Mouse (Mus musculus) small intestine, adult 2 months (tissue): ENCODE data around the gene Rai1. TPM values are rescaled to one million over a fixed set of nuclear protein-coding genes. Genes with fewer than 3 reads are reported as not detected.

Experiments used
- H3K27ac ChIP-seq: fragments of 200-500 bp; 2 replicates; pipeline ENCODE4 v1.5.1; 2012; ENCODE audit warnings: low read depth, low read length, control low read depth, inconsistent platforms; ENCODE audit not compliant: insufficient read depth
- H3K27me3 ChIP-seq: fragments of 200-500 bp; 2 replicates; pipeline ENCODE4 v1.6.1; 2012; ENCODE audit warnings: mild to moderate bottlenecking, moderate library complexity, low read length, inconsistent platforms; ENCODE audit not compliant: control insufficient read depth, insufficient read depth
- H3K36me3 ChIP-seq: fragments of 200-500 bp; 2 replicates; pipeline ENCODE4 v1.6.1; 2012; ENCODE audit warnings: mild to moderate bottlenecking, low read length, control low read depth, inconsistent platforms; ENCODE audit not compliant: control insufficient read depth, insufficient read depth
- H3K4me1 ChIP-seq: fragments of 200-500 bp; 2 replicates; pipeline ENCODE4 v1.6.1; 2012; ENCODE audit warnings: low read length, inconsistent platforms, mixed read lengths; ENCODE audit not compliant: control insufficient read depth, insufficient read depth, insufficient read length
- H3K4me3 ChIP-seq: fragments of 200-500 bp; 2 replicates; pipeline ENCODE4 v1.5.1; 2012; ENCODE audit warnings: low read depth, mild to moderate bottlenecking, control low read depth, inconsistent platforms, low read length, moderate library complexity
- CTCF ChIP-seq: fragments of 200-500 bp; IDR thresholded peaks from 2 replicates; pipeline ENCODE4 v1.5.1; 2012; ENCODE audit warnings: low read depth, mild to moderate bottlenecking, control low read depth, inconsistent platforms, low read length, moderate library complexity, mixed read lengths; ENCODE audit not compliant: insufficient replicate concordance, insufficient read length; ENCODE audit errors: extremely low read depth
- POLR2A ChIP-seq: fragments of 200-500 bp; IDR thresholded peaks from 2 replicates; pipeline ENCODE4 v1.6.1; 2012; ENCODE audit warnings: low read depth, mild to moderate bottlenecking, control low read depth, inconsistent platforms, low read length, moderate library complexity
- WGBS: fragments of 180-500 bp; shearing (Covaris S2); methylation state at CpG from one replicate; pipeline ENCODE4 v1.1.7; 2018; 5-methylcytosine and 5-hydroxymethylcytosine counted together
- polyA plus RNA-seq: library from polyadenylated mRNA; depleted of rRNA; stranded (reverse); fragments of >200 nt; gene quantifications from 2 replicates; pipeline ENCODE4 v1.2.3, GENCODE M21; 2012

Gene Rai1
- polyA plus RNA-seq, 1 experiment, result 24.3 TPM

GRCm38 (mm10) chr11:60211761-60212160 lies 106.9 kb downstream of the Rai1 start:
- TF ChIP-seq POLR2A, result no peak
- no peak for TF ChIP-seq CTCF
- no peak overlapping the region for H3K4me3 ChIP-seq
- peaks cover 39% of the 10 kb centered on the region for H3K4me1 ChIP-seq
- 74% methylated on average over 12 of the region's 12 CpGs for WGBS
- H3K27ac ChIP-seq, result no peak overlapping the region
- no peaks in the 10 kb centered on the region for H3K27me3 ChIP-seq
- H3K36me3 ChIP-seq, result peaks cover 4% of the 10 kb centered on the region

- Histone ChIP-seq H3K27ac (no peak overlapping the region), H3K4me1 (peaks cover 50% of the 10 kb centered on the region), H3K36me3 (peaks cover 3% of the 10 kb centered on the region; the same call in 1 of the 2 replicates), H3K4me3 (no peak overlapping the region), H3K27me3 (no peaks in the 10 kb centered on the region)
- WGBS, result 77% methylated on average over 6 of the region's 6 CpGs
- TF ChIP-seq CTCF (no peak), POLR2A (no peak)
Measured at GRCm38 (mm10) chr11:60213266-60213665, 108.5 kb downstream of the Rai1 start.

DNA sequence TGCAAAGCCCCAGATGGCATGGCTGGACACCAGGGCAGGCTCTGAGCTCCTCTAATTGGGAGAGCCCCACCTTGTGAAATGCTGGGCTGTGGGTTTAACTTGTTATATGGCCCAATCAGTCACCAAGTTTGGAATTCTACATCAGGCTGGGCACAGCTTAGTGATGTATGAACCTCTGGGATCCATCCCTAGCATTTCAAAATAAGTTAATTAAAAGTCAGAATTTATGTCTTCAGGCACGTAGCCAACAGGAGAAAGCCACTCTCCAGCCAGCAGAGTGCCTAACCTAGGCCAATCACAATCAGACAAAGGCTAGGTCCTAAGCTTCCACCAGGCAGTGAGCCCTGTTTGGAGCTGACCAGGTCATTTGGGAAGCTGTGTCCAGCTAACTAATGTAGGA lies 111.9 kb downstream of the Rai1 start:
- H3K4me1 ChIP-seq, result peaks cover 44% of the 10 kb centered on the region
- no peak overlapping the region for H3K4me3 ChIP-seq
- WGBS, result 70% methylated on average over 1 of the region's 1 CpGs
- H3K36me3 ChIP-seq, result peaks cover 7% of the 10 kb centered on the region; the same call in 1 of the 2 replicates
- TF ChIP-seq CTCF, result no peak
- no peak for TF ChIP-seq POLR2A
- peak overlapping the region; percentile 34 for H3K27ac ChIP-seq
- no peaks in the 10 kb centered on the region for H3K27me3 ChIP-seq

DNA sequence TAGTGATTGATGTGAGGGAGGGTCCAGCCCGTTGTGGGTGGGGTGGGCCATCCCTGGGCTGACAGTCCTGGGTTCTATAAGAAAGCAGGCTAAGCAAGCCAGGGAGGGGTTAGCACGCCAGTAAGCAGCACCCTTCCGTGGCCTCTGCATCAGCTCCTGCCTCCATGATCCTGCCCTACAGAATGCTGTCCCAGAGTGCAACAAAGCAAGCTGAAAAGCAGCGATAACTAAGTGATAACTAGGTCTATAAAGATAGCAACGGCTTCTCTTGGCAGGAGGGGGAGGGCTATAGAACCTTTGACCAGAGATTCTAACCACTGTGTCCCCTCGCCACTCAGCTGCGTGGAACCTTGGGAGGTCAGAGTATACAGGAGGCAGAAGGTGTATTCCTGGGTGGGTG lies 112.7 kb downstream of the Rai1 start:
- TF ChIP-seq CTCF (no peak), POLR2A (no peak)
- WGBS, result 33% methylated on average over 7 of the region's 7 CpGs
- no peaks in the 10 kb centered on the region for H3K27me3 ChIP-seq
- H3K4me3 ChIP-seq, result no peak overlapping the region
- peaks cover 7% of the 10 kb centered on the region; the same call in 1 of the 2 replicates for H3K36me3 ChIP-seq
- peak overlapping the region; percentile 81 for H3K27ac ChIP-seq
- H3K4me1 ChIP-seq, result peaks cover 44% of the 10 kb centered on the region

DNA sequence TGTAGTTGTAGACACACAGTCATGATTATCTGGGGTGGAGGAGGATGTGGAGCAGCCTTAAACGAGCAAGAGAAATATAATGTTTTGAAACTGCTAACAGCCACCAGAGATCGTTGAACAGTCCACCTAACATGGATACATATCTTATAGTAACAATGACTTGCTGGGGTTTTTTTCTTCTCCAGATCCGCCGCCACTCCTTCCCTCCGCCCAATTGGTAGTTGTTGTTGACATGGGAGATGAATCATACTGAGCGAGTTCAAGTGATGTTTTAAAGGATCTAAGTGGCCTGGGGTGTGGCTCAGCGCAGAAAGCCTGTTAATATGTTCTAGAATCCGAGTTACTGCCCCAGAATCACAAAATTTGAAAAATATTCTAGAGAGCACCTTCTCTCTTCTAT lies 114.8 kb downstream of the Rai1 start:
- TF ChIP-seq CTCF (no peak), POLR2A (no peak)
- H3K36me3 ChIP-seq, result peaks cover 7% of the 10 kb centered on the region; the same call in 1 of the 2 replicates
- WGBS, result 2% methylated on average over 8 of the region's 8 CpGs
- H3K4me1 ChIP-seq, result peaks cover 47% of the 10 kb centered on the region
- H3K4me3 ChIP-seq, result peak overlapping the region; percentile 81
- H3K27ac ChIP-seq, result peak overlapping the region; percentile 91
- H3K27me3 ChIP-seq, result no peaks in the 10 kb centered on the region

- WGBS, result under 1% methylated on average over 46 of the region's 46 CpGs
- no peaks in the 10 kb centered on the region for H3K27me3 ChIP-seq
- H3K4me3 ChIP-seq, result peak overlapping the region; percentile 81
- H3K36me3 ChIP-seq, result peaks cover 7% of the 10 kb centered on the region; the same call in 1 of the 2 replicates
- H3K4me1 ChIP-seq, result peaks cover 45% of the 10 kb centered on the region
- H3K27ac ChIP-seq, result peak overlapping the region; percentile 91
- TF ChIP-seq CTCF, result no peak
- TF ChIP-seq POLR2A, result peak; percentile 55; the same call in 1 of the 2 replicates
Measured at GRCm38 (mm10) chr11:60220291-60220804, 115.5 kb downstream of the Rai1 start.

GRCm38 (mm10) chr11:60221425-60221824 lies 116.6 kb downstream of the Rai1 start:
- 90% methylated on average over 6 of the region's 6 CpGs for WGBS
- Histone ChIP-seq H3K36me3 (peaks cover 7% of the 10 kb centered on the region; the same call in 1 of the 2 replicates), H3K27ac (no peak overlapping the region), H3K4me3 (no peak overlapping the region), H3K4me1 (peaks cover 35% of the 10 kb centered on the region), H3K27me3 (no peaks in the 10 kb centered on the region)
- no peak for TF ChIP-seq CTCF
- no peak for TF ChIP-seq POLR2A

DNA sequence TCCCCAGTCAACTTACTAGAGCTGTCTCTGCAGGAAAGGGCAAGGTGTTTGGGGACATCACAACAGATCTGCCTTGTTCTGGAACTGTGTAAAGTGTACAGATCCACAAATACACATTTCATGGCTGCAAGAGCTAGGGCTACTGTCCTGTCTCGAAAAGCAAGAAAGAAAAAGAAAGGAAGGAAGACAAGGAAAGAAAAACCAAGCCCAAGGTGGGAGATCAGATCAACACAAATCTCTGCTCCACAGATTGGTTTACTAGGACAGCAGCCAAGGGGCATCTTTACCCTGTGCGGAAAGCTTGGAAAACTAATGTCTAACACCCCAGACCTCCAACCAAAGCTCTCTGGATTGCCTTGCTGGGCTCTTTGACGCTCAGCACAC lies 117.3 kb downstream of the Rai1 start:
- WGBS, result 54% methylated on average over 3 of the region's 3 CpGs
- no peaks in the 10 kb centered on the region for H3K27me3 ChIP-seq
- peak overlapping the region; percentile 73; the same call in 1 of the 2 replicates for H3K27ac ChIP-seq
- no peak for TF ChIP-seq POLR2A
- no peak for TF ChIP-seq CTCF
- H3K4me3 ChIP-seq, result peak overlapping the region; percentile 77
- 0 out of 2 replicates have a peak, but pooled peaks cover 5% of the 10 kb centered on the region for H3K36me3 ChIP-seq
- peaks cover 29% of the 10 kb centered on the region for H3K4me1 ChIP-seq
